Comparison of ENCODE assay signal across 8 mouse cellular contexts in the genomic region with DNA sequence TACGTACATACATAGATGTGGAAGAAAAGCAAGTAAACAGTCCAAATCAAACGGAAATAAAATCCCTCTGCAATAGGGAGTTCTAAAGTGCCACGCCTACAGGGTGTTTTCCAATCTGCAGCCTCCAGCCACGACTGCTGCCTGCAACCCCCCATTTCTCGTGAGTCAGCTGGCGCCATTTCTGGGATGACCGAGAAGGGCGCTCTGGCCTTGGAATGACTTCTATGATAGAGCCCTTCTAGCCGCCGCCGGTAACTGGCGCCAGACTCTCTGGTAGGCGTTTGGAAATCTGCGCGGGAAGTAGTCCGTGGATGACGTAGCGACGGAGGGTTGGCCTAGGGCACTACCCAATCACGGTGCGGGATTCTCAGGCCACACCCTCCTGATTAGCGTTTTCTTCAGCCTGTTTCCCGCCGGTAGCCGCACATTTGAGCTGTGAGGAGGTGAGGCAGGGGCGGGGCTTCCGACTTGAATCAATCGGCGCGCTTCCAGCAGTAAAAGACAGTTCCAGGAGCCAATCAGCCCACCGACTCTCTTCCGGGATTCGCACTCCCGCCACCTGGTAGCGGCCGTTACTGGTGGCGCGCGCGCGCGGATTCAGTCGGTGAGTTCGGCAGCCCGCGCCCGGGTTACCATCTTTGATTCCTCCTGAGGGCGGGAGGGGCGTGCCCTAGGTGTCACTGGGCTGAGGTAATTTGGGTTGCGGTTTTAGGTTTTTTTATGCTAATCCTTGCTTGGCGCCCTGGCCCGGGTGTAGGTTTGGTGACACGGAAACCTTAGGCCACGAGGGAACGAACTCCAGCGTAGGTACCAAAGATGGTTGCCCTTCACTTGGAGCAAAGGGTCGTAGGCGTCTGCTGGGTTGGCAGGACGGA. TPM values are rescaled to one million over a fixed set of nuclear protein-coding genes. Genes with fewer than 3 reads are reported as not detected.
DNase-seq lines count a peak whose midpoint lies in the region; ATAC-seq lines count a peak whose summit lies in the region.

A gene (plus strand): TSS at position 440 of the 875 bp plus-strand sequence.

- H3K4me3 ChIP-seq in hindbrain, embryonic 16.5 days (ENCODE audit: low read length) = peak within 1 kb of the TSS; percentile 62
- peak within 1 kb of the TSS; percentile 74 for H3K4me3 ChIP-seq in macrophage (ENCODE audit: inconsistent target)

- peaks cover 37% of the 10 kb centered on the region for H3K79me2 ChIP-seq in macrophage (ENCODE audit: inconsistent target)

- peak; percentile 98 for DNase-seq in WW6 (ENCODE audit: low read depth, low spot score)
- peak; percentile 92 to 97 for DNase-seq in cerebellum, postnatal 4 days (ENCODE audit: low spot score in 2 of 2)
- DNase-seq in gastrocnemius, adult 18-20 months (ENCODE audit: low spot score) = peak; percentile 100
- DNase-seq in left cerebral cortex, adult 18-20 months (ENCODE audit: low spot score in 2 of 2) = peak; percentile 99
- peak; percentile 100 for DNase-seq in right cerebral cortex, adult 18-20 months
- peak; percentile 93 for DNase-seq in urinary bladder, postnatal 10 days (ENCODE audit: low spot score)

- H3K27me3 ChIP-seq in hindbrain, embryonic 16.5 days (replicated peaks; ENCODE audit: control insufficient read depth, insufficient read depth, low read length) = no peaks in the 10 kb centered on the region

- peak within 1 kb of the TSS; percentile 57 for H3K4me2 ChIP-seq in hindbrain, embryonic 16.5 days (ENCODE audit: low read length)

- H3K9ac ChIP-seq in hindbrain, embryonic 16.5 days (ENCODE audit: low read depth, low read length) = peak within 1 kb of the TSS; percentile 64

- H3K36me3 ChIP-seq in hindbrain, embryonic 16.5 days (ENCODE audit: control insufficient read depth, insufficient read depth, low read length) = peaks cover 6% of the 10 kb centered on the region
- peaks cover 13% of the 10 kb centered on the region for H3K36me3 ChIP-seq in macrophage (ENCODE audit: inconsistent target)

- peak; percentile 92 for ATAC-seq in hindbrain, embryonic 16.5 days

- WGBS in hindbrain, embryonic 16.5 days = under 1% methylated on average over 59 of the region's 59 CpGs
- WGBS in macrophage (ENCODE audit: missing documents) = under 1% methylated on average over 50 of the region's 59 CpGs

- H3K27ac ChIP-seq in hindbrain, embryonic 16.5 days (ENCODE audit: low read depth, low read length) = peak within 1 kb of the TSS; percentile 81
- peak within 1 kb of the TSS; percentile 73 for H3K27ac ChIP-seq in macrophage

- no peaks in the 10 kb centered on the region for H3K9me3 ChIP-seq in hindbrain, embryonic 16.5 days (ENCODE audit: control insufficient read depth, low read length)

- peaks cover 18% of the 10 kb centered on the region for H3K4me1 ChIP-seq in hindbrain, embryonic 16.5 days (ENCODE audit: control insufficient read depth, insufficient read depth, low read depth, low read length)

RNA-seq across cellular contexts. Expression of the gene that starts here (rescaled TPM):
- 1 to 10 TPM; 4.2 to 6.7 TPM for total RNA-seq in gastrocnemius, adult 18-20 months (2021)
- 9.3 and 11.2 TPM in 2 replicates for polyA plus RNA-seq in hindbrain, embryonic 16.5 days (2015; fragmentation: Nextera tagmentation; extraction: Ambion mirVana)
- 10 to 100 TPM; 17.6 to 17.7 TPM for total RNA-seq in left cerebral cortex, adult 18-20 months (2021)
- 10 to 100 TPM in 23 of 26 experiments, 1 to 10 TPM in 3; 7.4 to 51.1 (median 30.4) TPM for total RNA-seq in macrophage (2018; cell fraction: chromatin; rRNA removed)
- total RNA-seq in macrophage (2018; cell fraction: cytosol; rRNA removed) = 10 to 100 TPM; 10.2 to 24.5 (median 18.6) TPM
- total RNA-seq in macrophage (2018; cell fraction: nucleus; rRNA removed) = 10 to 100 TPM in 23 of 26 experiments, 1 to 10 TPM in 3; 9.1 to 73.1 (median 23.0) TPM
- 12.5 to 32.8 TPM (median 22.9 TPM) in 3 replicates for polyA plus RNA-seq in macrophage (2018)

Comparison
In these comparisons a context has a peak if more than half of its experiments do, and no peak if none do; other contexts are left out.
1. Peak in every context shown above with its lines: DNase-seq, ATAC-seq, H3K4me3 ChIP-seq and H3K27ac ChIP-seq.